7 mouse cellular contexts compared by ENCODE assay signal in the genomic region with DNA sequence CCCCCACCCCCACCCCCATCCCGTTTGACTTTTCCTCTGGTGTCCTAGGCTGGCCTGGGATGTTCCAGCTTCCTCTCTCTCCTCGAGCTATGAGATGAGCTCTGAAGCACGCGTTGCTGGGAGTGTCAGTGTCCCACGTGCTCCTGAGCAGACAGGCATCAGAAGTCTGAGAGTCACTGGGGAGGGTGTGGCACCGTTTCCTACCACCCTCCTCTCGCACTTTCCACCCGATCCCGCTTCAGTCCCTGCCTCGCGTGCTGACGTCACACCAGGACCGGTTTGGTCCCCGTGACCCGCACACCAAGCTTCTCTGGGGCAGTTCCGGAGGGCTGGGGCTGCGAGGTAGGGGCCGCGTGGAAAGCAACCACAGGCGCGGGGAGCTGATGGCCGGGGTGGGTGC. TPM values are rescaled to one million over a fixed set of nuclear protein-coding genes. Genes with fewer than 3 reads are reported as not detected.
DNase-seq lines count a peak whose midpoint lies in the region; ATAC-seq and TF ChIP-seq lines count a peak whose summit lies in the region.

No protein-coding gene starts in this region.

- peaks cover 18% of the 10 kb centered on the region for H3K27me3 ChIP-seq in C2C12 (ENCODE audit: control insufficient read depth, insufficient read depth, insufficient read length)
- peaks cover 48% of the 10 kb centered on the region for H3K27me3 ChIP-seq in forebrain, embryonic 10.5 days (ENCODE audit: poor library complexity, severe bottlenecking)
- peaks cover 26% of the 10 kb centered on the region for H3K27me3 ChIP-seq in intestine, embryonic 14.5 days (replicated peaks; ENCODE audit: control insufficient read depth, insufficient read depth, low read length)

- no peak for TF ChIP-seq POLR2A in olfactory bulb, adult 2 months (IDR thresholded peaks at IDR 0.05; ENCODE audit: insufficient read depth, low read depth, low read length)

- no peaks in the 10 kb centered on the region for H3K79me3 ChIP-seq in C2C12 (ENCODE audit: low read depth)

- H3K36me3 ChIP-seq in C2C12 (ENCODE audit: control insufficient read depth, insufficient read depth) = no peaks in the 10 kb centered on the region
- H3K36me3 ChIP-seq in forebrain, embryonic 10.5 days (replicated peaks) = no peaks in the 10 kb centered on the region
- no peaks in the 10 kb centered on the region for H3K36me3 ChIP-seq in intestine, embryonic 14.5 days (ENCODE audit: control insufficient read depth, insufficient read depth, low read length)

- H3ac ChIP-seq in C2C12 (ENCODE audit: control insufficient read depth, insufficient read length, low read depth) = peak overlapping the region; percentile 36

- no peak overlapping the region for H3K4me3 ChIP-seq in C2C12 (ENCODE audit: insufficient read depth, poor library complexity, severe bottlenecking)
- peak overlapping the region; percentile 48 for H3K4me3 ChIP-seq in forebrain, embryonic 10.5 days
- peak overlapping the region; percentile 28 for H3K4me3 ChIP-seq in intestine, embryonic 14.5 days (ENCODE audit: low read depth, low read length)
- H3K4me3 ChIP-seq in olfactory bulb, adult 2 months (ENCODE audit: insufficient read depth, low read depth, low read length) = peak overlapping the region; percentile 8

- H3K4me2 ChIP-seq in intestine, embryonic 14.5 days (ENCODE audit: low read length) = peak overlapping the region; percentile 65

- 0 out of 2 replicates have a peak overlapping the region, but pooled peaks have one; percentile 25 for H3K9ac ChIP-seq in intestine, embryonic 14.5 days (ENCODE audit: low read length)

- no peaks in the 10 kb centered on the region for H3K79me2 ChIP-seq in C2C12 (ENCODE audit: control insufficient read depth, insufficient read depth)

- DNase-seq in CD8-positive naive resting alpha-beta T cell, adult 2 months (ENCODE audit: low read depth in 2 of 2, low spot score in 2 of 2) = peak; percentile 37 to 57
- peak; percentile 30 for DNase-seq in forebrain, embryonic 10.5 days (ENCODE audit: extremely low spot score, low spot score)
- peak; percentile 62 for DNase-seq in intestine, embryonic 14.5 days (ENCODE audit: low spot score)
- DNase-seq in lung, postnatal 14 days = peak; percentile 55
- DNase-seq in cerebellum, adult 11 months = no peak

- no peak for TF ChIP-seq CTCF in C2C12 (IDR thresholded peaks at IDR 0.05; ENCODE audit: control insufficient read depth, insufficient read depth, insufficient read length)
- TF ChIP-seq CTCF in olfactory bulb, adult 2 months (IDR thresholded peaks at IDR 0.05; ENCODE audit: insufficient read depth, low read depth, low read length) = no peak

- H3K4me1 ChIP-seq in forebrain, embryonic 10.5 days = peaks cover 13% of the 10 kb centered on the region
- no peaks in the 10 kb centered on the region; the same call in 1 of the 2 replicates for H3K4me1 ChIP-seq in intestine, embryonic 14.5 days (replicated peaks; ENCODE audit: control insufficient read depth, insufficient read depth, low read length)
- peaks cover 15% of the 10 kb centered on the region for H3K4me1 ChIP-seq in olfactory bulb, adult 2 months (ENCODE audit: control insufficient read depth, insufficient read depth, low read length)

- ATAC-seq in intestine, embryonic 14.5 days (replicated peaks; ENCODE audit: low FRiP score, low TSS enrichment, low read depth) = peak; percentile 53

- peak overlapping the region; percentile 17; the same call in 1 of the 2 replicates for H3K27ac ChIP-seq in forebrain, embryonic 10.5 days
- no peak overlapping the region for H3K27ac ChIP-seq in intestine, embryonic 14.5 days (ENCODE audit: low read depth)
- no peak overlapping the region for H3K27ac ChIP-seq in olfactory bulb, adult 2 months (ENCODE audit: insufficient read depth, low read depth, low read length)

- H3K9me3 ChIP-seq in forebrain, embryonic 10.5 days = peaks cover 7% of the 10 kb centered on the region; the same call in 1 of the 2 replicates
- 0 out of 2 replicates have a peak, but pooled peaks cover 3% of the 10 kb centered on the region for H3K9me3 ChIP-seq in intestine, embryonic 14.5 days (ENCODE audit: control insufficient read depth, low read length)

- under 1% methylated on average over 22 of the region's 22 CpGs for WGBS in forebrain, embryonic 10.5 days
- WGBS in intestine, embryonic 14.5 days = 0% methylated on average over 22 of the region's 22 CpGs
- WGBS in olfactory bulb, adult 2 months = under 1% methylated on average over 22 of the region's 22 CpGs

TF ChIP-seq in C2C12, 6 proteins besides CTCF, POLR2A, EP300 and RAD21:
- TF ChIP-seq MYOG (IDR thresholded peaks at IDR 0.05; ENCODE audit: control insufficient read depth, extremely low read depth, insufficient read length) (no peak), FOSL1 (IDR thresholded peaks at IDR 0.05; ENCODE audit: insufficient read depth, low read length, poor library complexity, severe bottlenecking) (no peak), MYOD1 (IDR thresholded peaks at IDR 0.05; ENCODE audit: control insufficient read depth, insufficient read length, low read depth) (no peak), MAX (IDR thresholded peaks at IDR 0.05) (no peak), USF1 (IDR thresholded peaks at IDR 0.05; ENCODE audit: low read depth) (no peak)

RNA-seq across cellular contexts. Expression of a gene that starts 11.4 kb away (rescaled TPM):
- 0.43 TPM for polyA plus RNA-seq in C2C12 (2012; fragmentation: generic; extraction: Trizol)
- polyA plus RNA-seq in forebrain, embryonic 10.5 days (2016; fragmentation: Nextera tagmentation; extraction: Ambion mirVana) = 0.63 and 0.66 TPM in 2 replicates
- 1.2 and 1.3 TPM in 2 replicates for polyA plus RNA-seq in intestine, embryonic 14.5 days (2014; fragmentation: Nextera tagmentation; extraction: Ambion mirVana)
- not detected in 2 replicates for polyA plus RNA-seq in olfactory bulb, adult 2 months (2012; ENCODE audit: insufficient read depth, insufficient read length, low replicate concordance, missing spikeins)

RNA-seq across cellular contexts. Expression of a gene that starts 30.5 kb away (rescaled TPM):
- 9.4 TPM for polyA plus RNA-seq in C2C12 (2012; fragmentation: generic; extraction: Trizol)
- 21.5 and 23.6 TPM in 2 replicates for polyA plus RNA-seq in forebrain, embryonic 10.5 days (2016; fragmentation: Nextera tagmentation; extraction: Ambion mirVana)
- 15.9 and 16.5 TPM in 2 replicates for polyA plus RNA-seq in intestine, embryonic 14.5 days (2014; fragmentation: Nextera tagmentation; extraction: Ambion mirVana)
- not detected in 2 replicates for polyA plus RNA-seq in olfactory bulb, adult 2 months (2012; ENCODE audit: insufficient read depth, insufficient read length, low replicate concordance, missing spikeins)

RNA-seq across cellular contexts. Expression of a gene that starts 33.1 kb away (rescaled TPM):
- 7.5 TPM for polyA plus RNA-seq in C2C12 (2012; fragmentation: generic; extraction: Trizol)
- 24.0 and 30.5 TPM in 2 replicates for polyA plus RNA-seq in forebrain, embryonic 10.5 days (2016; fragmentation: Nextera tagmentation; extraction: Ambion mirVana)
- polyA plus RNA-seq in intestine, embryonic 14.5 days (2014; fragmentation: Nextera tagmentation; extraction: Ambion mirVana) = 23.6 and 24.1 TPM in 2 replicates
- polyA plus RNA-seq in olfactory bulb, adult 2 months (2012; ENCODE audit: insufficient read depth, insufficient read length, low replicate concordance, missing spikeins) = not detected in 2 replicates
